Mouse (Mus musculus) MEL (cell line): Measurements from ENCODE around the gene Cep126. TPM values are rescaled to one million over a fixed set of nuclear protein-coding genes. Genes with fewer than 3 reads are reported as not detected.

Experiments
- DNase-seq: peaks from one replicate; pipeline ENCODE4 v3.0.0; 2011; ENCODE audit warnings: low read depth, low spot score
- H3K27ac ChIP-seq: 2 replicates; pipeline ENCODE4 v1.5.1; 2012; ENCODE audit warnings: low read depth, mild to moderate bottlenecking, control low read depth, low read length, moderate library complexity; ENCODE audit not compliant: control insufficient read depth
- H3K27me3 ChIP-seq, 2 experiments: fragments of 150-350 bp in 1 of 2; sonication (generic) in 1 of 2; 2 replicates each; pipeline ENCODE4 v1.6.1; 2012; ENCODE audit warnings: low read length in 2 of 2, mild to moderate bottlenecking in 2 of 2, improper control_type of control experiment in 1 of 2, moderate library complexity in 1 of 2; ENCODE audit not compliant: insufficient read depth in 2 of 2, control insufficient read depth in 1 of 2
- H3K36me3 ChIP-seq, 2 experiments: 2 replicates each; pipeline ENCODE4 v1.6.1; 2012 to 2014; ENCODE audit warnings: low read length in 2 of 2, improper control_type of control experiment in 1 of 2, inconsistent platforms in 1 of 2, mild to moderate bottlenecking in 1 of 2; ENCODE audit not compliant: insufficient read depth in 2 of 2, control insufficient read depth in 1 of 2
- H3K4me1 ChIP-seq, 2 experiments: fragments of 150-350 bp in 1 of 2; sonication (generic) in 1 of 2; 2 replicates each; pipeline ENCODE4 v1.6.1; 2012; ENCODE audit warnings: low read length in 2 of 2, improper control_type of control experiment in 1 of 2, mild to moderate bottlenecking in 1 of 2; ENCODE audit not compliant: insufficient read depth in 2 of 2, control insufficient read depth in 1 of 2
- H3K4me3 ChIP-seq, 2 experiments: fragments of 150-350 bp in 1 of 2; sonication (generic) in 1 of 2; 2 replicates each; pipeline ENCODE4 v1.5.1; 2012; ENCODE audit warnings: low read depth in 2 of 2, low read length in 2 of 2, mild to moderate bottlenecking in 2 of 2, moderate library complexity in 2 of 2, control low read depth in 1 of 2, improper control_type of control experiment in 1 of 2; ENCODE audit not compliant: control insufficient read depth in 1 of 2, insufficient read depth in 1 of 2
- H3K79me2 ChIP-seq: 2 replicates; pipeline ENCODE4 v1.6.1; 2012; ENCODE audit warnings: mild to moderate bottlenecking, low read length, moderate library complexity; ENCODE audit not compliant: control insufficient read depth, poor library complexity, insufficient read depth
- H3K9ac ChIP-seq: 2 replicates; pipeline ENCODE4 v1.6.1; 2012; ENCODE audit warnings: low read depth, mild to moderate bottlenecking, control low read depth, low read length, moderate library complexity; ENCODE audit not compliant: control insufficient read depth, poor library complexity, severe bottlenecking
- H3K9me3 ChIP-seq: fragments of 150-350 bp; sonication (generic); replicated peaks from 2 replicates; pipeline ENCODE4 v1.6.1; 2012; ENCODE audit warnings: mild to moderate bottlenecking, low read length, improper control_type of control experiment, moderate library complexity; ENCODE audit not compliant: insufficient read depth
- CTCF ChIP-seq, 3 experiments: IDR thresholded peaks in 2 of 3; conservative IDR thresholded peaks in 1 of 3; 2 replicates each; pipeline ENCODE4 v1.5.1; 2011 to 2012; ENCODE audit warnings: low read length in 3 of 3, low read depth in 2 of 3, mild to moderate bottlenecking in 2 of 3, improper control_type of control experiment in 1 of 3, inconsistent platforms in 1 of 3, mixed read lengths in 1 of 3, moderate library complexity in 1 of 3; ENCODE audit not compliant: control insufficient read depth in 1 of 3, insufficient read depth in 1 of 3, poor library complexity in 1 of 3, severe bottlenecking in 1 of 3
- ELF1 ChIP-seq: IDR thresholded peaks from 2 replicates; pipeline ENCODE4 v1.6.1; 2014; ENCODE audit warnings: low read depth, mild to moderate bottlenecking, inconsistent platforms, low read length, improper control_type of control experiment, moderate library complexity
- EP300 ChIP-seq, 2 experiments: IDR thresholded peaks; 2 replicates each; pipeline ENCODE4 v1.6.1; 2011; ENCODE audit warnings: improper control_type of control experiment in 2 of 2, low read length in 2 of 2, low read depth in 1 of 2, mild to moderate bottlenecking in 1 of 2
- GATA1 ChIP-seq: IDR thresholded peaks from 2 replicates; pipeline ENCODE4 v1.6.1; 2011; ENCODE audit warnings: low read depth, low read length, improper control_type of control experiment
- MYB ChIP-seq: IDR thresholded peaks from 2 replicates; pipeline ENCODE4 v1.6.1; 2011; ENCODE audit warnings: mild to moderate bottlenecking, low read depth, low read length, improper control_type of control experiment
- MYC ChIP-seq: IDR thresholded peaks from 2 replicates; pipeline ENCODE4 v1.6.1; 2011; ENCODE audit warnings: low read depth, mild to moderate bottlenecking, low read length, improper control_type of control experiment, moderate library complexity
- NELFE ChIP-seq: IDR thresholded peaks from 2 replicates; pipeline ENCODE4 v1.6.1; 2011; ENCODE audit warnings: low read depth, low read length, improper control_type of control experiment
- POLR2AphosphoS2 ChIP-seq: IDR thresholded peaks from 2 replicates; pipeline ENCODE4 v1.6.1; 2011; ENCODE audit warnings: low read length, improper control_type of control experiment
- RCOR1 ChIP-seq: IDR thresholded peaks from 2 replicates; pipeline ENCODE4 v1.6.1; 2012; ENCODE audit warnings: low read depth, mild to moderate bottlenecking, inconsistent platforms, low read length, improper control_type of control experiment
- SMC3 ChIP-seq: IDR thresholded peaks from 2 replicates; pipeline ENCODE4 v1.6.1; 2011; ENCODE audit warnings: low read depth, low read length, improper control_type of control experiment
- TCF12 ChIP-seq: IDR thresholded peaks from 2 replicates; pipeline ENCODE4 v1.6.1; 2014; ENCODE audit warnings: low read depth, mild to moderate bottlenecking, inconsistent platforms, low read length, improper control_type of control experiment, moderate library complexity
- USF1 ChIP-seq: IDR thresholded peaks from 2 replicates; pipeline ENCODE4 v1.6.1; 2014; ENCODE audit warnings: low read depth, mild to moderate bottlenecking, inconsistent platforms, low read length, improper control_type of control experiment, moderate library complexity
- USF2 ChIP-seq, 2 experiments: IDR thresholded peaks; 2 replicates each; pipeline ENCODE4 v1.6.1; 2011 to 2012; ENCODE audit warnings: improper control_type of control experiment in 2 of 2, low read length in 2 of 2, borderline replicate concordance in 1 of 2, inconsistent platforms in 1 of 2, low read depth in 1 of 2, mild to moderate bottlenecking in 1 of 2; ENCODE audit not compliant: insufficient read depth in 1 of 2
- ZC3H11A ChIP-seq: IDR thresholded peaks from 2 replicates; pipeline ENCODE4 v1.6.1; 2012; ENCODE audit warnings: low read depth, mild to moderate bottlenecking, inconsistent platforms, low read length, improper control_type of control experiment
- ZKSCAN1 ChIP-seq: IDR thresholded peaks from 2 replicates; pipeline ENCODE4 v1.6.1; 2012; ENCODE audit warnings: low read depth, mild to moderate bottlenecking, inconsistent platforms, low read length, improper control_type of control experiment, moderate library complexity
- ZMIZ1 ChIP-seq: IDR thresholded peaks from 2 replicates; pipeline ENCODE4 v1.6.1; 2012; ENCODE audit warnings: low read depth, mild to moderate bottlenecking, inconsistent platforms, low read length, improper control_type of control experiment, moderate library complexity
- polyA plus RNA-seq, 2 experiments: library from polyadenylated mRNA; stranded (reverse) in 1 of 2; unstranded in 1 of 2; fragments of >175 nt in 1 of 2; fragments of >200 nt in 1 of 2; gene quantifications; 2 replicates each; pipeline versions ENCODE4 v1.2.1 to v1.2.4; 2012; ENCODE audit warnings: low replicate concordance in 2 of 2, low read depth in 1 of 2; ENCODE audit not compliant: insufficient read length in 2 of 2, insufficient read depth in 1 of 2, missing spikeins in 1 of 2
- total RNA-seq: library from RNA; depleted of rRNA; stranded (reverse); fragments of 300-350 nt; gene quantifications from 2 replicates; pipeline ENCODE4 v1.2.3, GENCODE M21; 2012

The Cep126 gene
- total and polyA plus RNA-seq, 3 experiments: not detected

GRCm38 (mm10) chr9:8157011-8157410 is 22.9 kb upstream of the Cep126 start:
- no peaks in the 10 kb centered on the region for H3K36me3 ChIP-seq
- TF ChIP-seq TCF12 (no peak), RCOR1 (no peak), MYB (no peak), ZC3H11A (no peak), EP300 (IDR thresholded peaks at IDR 0.05; ENCODE audit: low read depth in 1 of 2, low read length in 2 of 2) (no peak), ZMIZ1 (no peak), CTCF (IDR thresholded peaks at IDR 0.05 in 2 of 3, conservative IDR thresholded peaks at IDR 0.05 in 1 of 3; ENCODE audit: control insufficient read depth in 1 of 3, insufficient read depth in 1 of 3, low read depth in 2 of 3, low read length in 3 of 3, poor library complexity in 1 of 3, severe bottlenecking in 1 of 3) (no peak), POLR2AphosphoS2 (no peak), USF2 (IDR thresholded peaks at IDR 0.05; ENCODE audit: borderline replicate concordance in 1 of 2, insufficient read depth in 1 of 2, low read depth in 1 of 2, low read length in 2 of 2) (no peak)
- TF ChIP-seq, all 39 proteins: peak for 0

DNA sequence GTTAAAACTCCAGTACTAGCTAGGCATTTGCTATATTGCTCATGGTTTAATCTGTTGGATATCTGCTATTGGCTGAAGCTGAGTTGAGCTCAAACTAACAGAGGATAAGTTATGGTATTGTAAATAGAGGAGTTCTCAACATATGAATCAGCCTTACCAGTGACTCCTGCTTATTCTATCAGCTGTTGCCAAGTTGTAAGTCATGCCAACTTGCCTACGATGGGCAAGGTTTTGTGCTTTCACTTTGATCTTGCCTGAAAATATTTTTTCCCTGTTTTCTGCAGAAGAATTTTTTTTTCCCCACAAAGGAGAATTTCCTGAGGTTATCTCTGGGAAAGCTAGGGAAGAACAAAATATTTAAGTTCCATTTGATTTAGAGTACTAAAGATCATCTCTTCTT is 5.4 kb upstream of the Cep126 start:
- Histone ChIP-seq H3K36me3 (no peaks in the 10 kb centered on the region), H3K4me1 (no peaks in the 10 kb centered on the region), H3K9ac (no peak overlapping the region), H3K4me3 (no peak overlapping the region), H3K27me3 (no peaks in the 10 kb centered on the region; a peak in 1 of 4 replicates), H3K79me2 (no peaks in the 10 kb centered on the region), H3K9me3 (no peaks in the 10 kb centered on the region), H3K27ac (no peak overlapping the region)
- TF ChIP-seq MYC: no peak
- TF ChIP-seq GATA1: no peak
- no peak for TF ChIP-seq USF2 (IDR thresholded peaks at IDR 0.05; ENCODE audit: borderline replicate concordance in 1 of 2, insufficient read depth in 1 of 2, low read depth in 1 of 2, low read length in 2 of 2)
- no peak for TF ChIP-seq ELF1
- TF ChIP-seq USF1: no peak
- DNase-seq: no peak

More at GRCm38 (mm10) chr9:8157011-8157410, 22.9 kb upstream of the Cep126 start:
- no peak for DNase-seq
- no peaks in the 10 kb centered on the region for H3K9me3 ChIP-seq
- no peaks in the 10 kb centered on the region for H3K4me1 ChIP-seq
- H3K79me2 ChIP-seq: no peaks in the 10 kb centered on the region
- H3K27me3 ChIP-seq: no peaks in the 10 kb centered on the region
- no peak overlapping the region for H3K4me3 ChIP-seq
- H3K9ac ChIP-seq: no peak overlapping the region
- no peak overlapping the region for H3K27ac ChIP-seq

DNA sequence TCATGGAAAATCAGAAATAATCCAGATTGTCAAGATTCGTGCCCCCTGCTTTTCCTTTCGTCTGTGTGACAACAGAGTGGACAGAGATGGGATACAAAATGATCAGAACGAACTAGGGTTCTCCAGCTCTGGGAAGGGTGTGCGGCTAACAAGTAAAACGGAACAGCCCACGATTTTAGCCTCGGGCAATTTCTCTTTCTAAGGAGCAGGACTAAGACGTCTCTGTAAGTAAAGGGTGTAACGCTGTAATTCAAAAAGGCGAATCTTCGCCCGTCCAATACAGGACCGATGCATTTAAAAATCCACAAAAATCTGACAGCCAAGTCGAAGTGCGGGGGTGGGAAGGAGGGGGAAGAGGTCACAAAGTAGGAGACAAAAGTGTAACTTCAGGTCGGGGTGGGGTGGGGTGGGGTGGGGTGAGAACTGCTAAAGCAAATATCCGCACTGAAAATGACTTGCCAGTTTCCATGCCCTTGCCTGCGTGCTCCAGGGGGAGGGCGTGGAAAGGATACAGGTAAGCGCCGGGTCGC is 443 bp downstream of the Cep126 start:
- Histone ChIP-seq H3K27me3 (no peaks in the 10 kb centered on the region; a peak in 2 of 4 replicates), H3K9me3 (no peaks in the 10 kb centered on the region), H3K9ac (no peak overlapping the region), H3K4me1 (no peaks in the 10 kb centered on the region), H3K36me3 (no peaks in the 10 kb centered on the region), H3K4me3 (no peak overlapping the region), H3K27ac (no peak overlapping the region), H3K79me2 (no peaks in the 10 kb centered on the region)
- no peak for TF ChIP-seq RCOR1
- TF ChIP-seq SMC3: no peak
- no peak for TF ChIP-seq NELFE
- no peak for TF ChIP-seq ZKSCAN1
- no peak for DNase-seq
